Mouse (Mus musculus) erythroblast, adult 5-6 weeks (primary cell): ENCODE results near the gene Rtf2. TPM values are rescaled to one million over a fixed set of nuclear protein-coding genes. Genes with fewer than 3 reads are reported as not detected.

ENCODE experiments used
- ATAC-seq: replicated peaks from 2 replicates; pipeline ENCODE4 v1.8.0; 2016; ENCODE audit warnings: moderate number of reproducible peaks, mild to moderate bottlenecking, moderate TSS enrichment, inconsistent platforms; ENCODE audit not compliant: poor library complexity, low FRiP score, severe bottlenecking
- total RNA-seq, 2 experiments: library from RNA; stranded (forward) in 1 of 2; stranded (reverse) in 1 of 2; fragments of 150-400 nt in 1 of 2; fragments of 200-764, 138-1000 nt in 1 of 2; gene quantifications; 2 replicates each; pipeline versions ENCODE4 v1.2.3 to v1.2.4; 2015 to 2017; ENCODE audit warnings: low replicate concordance in 2 of 2

Gene Rtf2
- total RNA-seq, 2 experiments from 2014 or later = 18.3 to 80.9 TPM

GRCm38 (mm10) chr2:172433746-172434145 lies 6.6 kb upstream of the Rtf2 start:
- no peak for ATAC-seq

GRCm38 (mm10) chr2:172437371-172437952 lies 2.9 kb upstream of the Rtf2 start:
- ATAC-seq = no peak

- peak; percentile 59 for ATAC-seq
These were observed 267 bp downstream of the Rtf2 start for GRCm38 (mm10) chr2:172440640-172441005.

GRCm38 (mm10) chr2:172441176-172441575 lies 820 bp downstream of the Rtf2 start:
- ATAC-seq = peak; percentile 77

DNA sequence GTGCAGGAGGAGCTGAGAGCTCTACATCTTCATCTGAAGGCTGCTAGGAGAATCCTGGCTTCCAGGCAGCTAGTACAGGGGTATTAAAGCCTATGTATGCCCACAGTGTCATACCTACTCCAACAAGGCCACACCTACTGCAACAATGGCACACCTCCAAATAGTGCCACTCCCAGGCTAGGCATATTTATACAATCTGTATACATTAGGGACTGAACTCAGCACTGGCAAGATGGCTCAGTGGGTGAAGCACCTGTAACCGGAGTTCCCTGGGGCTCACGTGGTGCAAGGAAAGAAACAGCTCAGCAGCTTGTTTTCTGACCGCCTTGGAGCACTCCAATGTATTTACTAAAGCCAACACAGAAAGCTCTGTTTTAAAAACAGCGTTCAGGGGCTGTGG lies 5.3 kb downstream of the Rtf2 start:
- ATAC-seq = no peak

DNA sequence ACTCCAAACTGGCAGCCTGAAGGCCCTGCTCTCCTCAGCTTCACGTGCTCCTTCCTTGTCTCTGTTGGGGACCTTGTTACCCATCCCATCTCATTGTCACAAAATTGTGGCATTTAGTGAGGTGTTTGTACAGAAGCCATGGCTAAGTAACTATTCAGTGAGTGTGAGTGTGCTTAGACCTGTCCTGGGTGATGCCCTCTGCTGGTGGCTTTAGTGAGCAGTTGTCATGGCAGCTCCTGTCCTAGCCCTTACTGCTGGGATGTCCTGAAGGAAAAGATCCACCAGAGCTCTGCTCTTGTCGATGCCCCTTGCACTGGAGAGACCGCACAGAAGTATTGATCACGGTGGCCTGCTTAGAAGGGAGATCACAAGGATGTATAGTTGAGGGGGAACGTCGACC lies 7.0 kb downstream of the Rtf2 start:
- ATAC-seq = no peak

DNA sequence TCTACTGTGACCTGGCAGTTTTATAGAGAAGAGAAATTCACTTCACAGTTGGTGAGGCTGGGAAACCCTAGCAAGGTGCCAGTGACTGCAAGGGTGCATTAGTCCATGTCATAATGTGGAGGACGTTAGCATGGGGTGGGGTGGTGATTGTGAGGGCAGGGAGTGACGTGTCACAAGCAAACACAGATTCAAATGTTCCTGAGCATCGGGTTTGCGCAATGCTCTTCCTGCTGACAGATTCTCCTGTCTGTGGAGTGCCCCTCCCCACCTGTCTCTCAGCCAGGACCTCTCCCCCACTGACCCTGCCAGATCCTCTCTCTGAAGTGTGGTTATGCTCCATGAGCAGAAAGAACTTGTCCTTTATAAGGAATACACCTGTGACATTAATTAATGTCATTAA lies 8.0 kb downstream of the Rtf2 start:
- no peak for ATAC-seq

DNA sequence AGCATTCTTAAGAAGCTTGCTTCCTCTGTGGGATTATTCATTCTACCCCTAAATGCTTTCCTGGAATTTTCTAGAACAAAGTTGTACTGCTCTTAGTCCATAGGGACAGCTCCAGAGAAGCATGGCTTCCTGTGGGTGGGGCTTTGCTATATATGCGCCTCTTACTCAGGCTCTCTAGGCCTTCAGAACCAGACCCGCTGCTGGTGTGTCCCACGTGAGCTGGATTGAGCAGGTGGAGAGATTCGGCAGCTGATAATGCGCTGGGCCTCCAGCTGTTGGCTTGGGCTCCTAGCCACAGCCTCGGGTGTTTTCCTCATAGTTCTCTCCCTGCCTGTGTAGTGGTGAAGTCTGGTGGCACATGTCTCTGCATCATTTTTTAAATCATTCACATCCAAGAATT lies 10.3 kb downstream of the Rtf2 start:
- no peak for ATAC-seq

DNA sequence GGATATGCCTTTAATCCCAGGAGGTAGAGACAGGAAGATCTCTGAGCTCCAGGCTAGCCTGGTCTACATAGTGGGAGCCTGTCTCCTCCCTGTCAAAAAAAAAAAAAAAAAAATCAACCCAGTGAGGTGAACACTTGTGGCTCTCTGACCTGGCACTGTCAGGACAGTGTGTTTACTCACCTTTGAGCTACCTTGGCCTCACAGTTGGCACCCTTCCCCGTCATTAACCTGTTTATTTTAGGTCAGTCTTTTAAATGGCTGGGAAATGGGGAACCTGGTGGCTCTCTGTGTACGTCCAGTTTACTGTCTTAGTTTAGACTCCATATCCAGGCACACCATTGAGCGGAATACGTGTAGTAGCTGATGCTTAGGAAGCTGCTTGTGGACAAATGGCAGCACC lies 11.7 kb downstream of the Rtf2 start:
- no peak for ATAC-seq

DNA sequence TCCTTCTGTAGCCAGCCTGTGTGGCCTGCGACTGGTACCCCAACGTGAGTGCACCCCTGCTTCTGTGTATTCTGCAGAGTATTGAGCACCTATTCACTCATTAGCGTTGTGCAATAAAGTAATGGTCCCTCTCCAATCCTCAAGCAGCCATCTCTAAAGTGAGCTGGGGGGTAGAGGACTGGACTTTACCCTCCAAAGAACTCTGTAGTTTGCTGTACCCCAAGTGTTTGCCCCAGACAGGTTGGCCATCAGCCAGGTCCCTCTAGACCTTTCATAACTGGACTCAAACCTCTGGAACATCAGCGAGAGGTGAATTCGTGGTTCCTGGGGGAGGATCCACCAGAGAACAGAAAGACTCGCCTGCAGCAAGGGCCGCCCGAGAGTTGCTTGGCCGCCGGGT lies 12.1 kb downstream of the Rtf2 start:
- ATAC-seq = no peak

DNA sequence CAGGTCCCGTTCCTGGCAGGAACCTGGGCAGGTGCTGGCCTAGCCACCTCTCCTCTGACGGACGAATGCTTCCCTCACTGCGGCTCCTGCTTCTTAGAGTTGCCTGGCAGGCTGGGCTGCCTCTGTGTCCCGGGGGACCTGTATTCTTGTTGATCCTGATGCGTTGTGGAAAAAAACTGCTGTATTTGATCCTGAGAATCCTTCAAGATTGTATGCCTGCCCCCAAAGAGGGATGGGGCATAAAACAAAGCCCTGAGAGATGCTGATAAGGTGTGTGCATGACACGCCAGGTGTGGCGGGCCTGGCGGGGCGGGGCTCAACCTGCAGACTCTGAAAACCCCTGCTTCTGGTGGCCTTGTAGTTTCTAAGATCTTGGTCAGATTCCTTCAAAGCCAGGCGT lies 18.1 kb downstream of the Rtf2 start, which contains the start of gene Gcnt7:
TSS of gene Gcnt7 (minus strand) at position 101 of the 400 bp plus-strand sequence.
- ATAC-seq = no peak

GRCm38 (mm10) chr2:172460647-172461046 lies 20.3 kb downstream of the Rtf2 start:
- no peak for ATAC-seq

DNA sequence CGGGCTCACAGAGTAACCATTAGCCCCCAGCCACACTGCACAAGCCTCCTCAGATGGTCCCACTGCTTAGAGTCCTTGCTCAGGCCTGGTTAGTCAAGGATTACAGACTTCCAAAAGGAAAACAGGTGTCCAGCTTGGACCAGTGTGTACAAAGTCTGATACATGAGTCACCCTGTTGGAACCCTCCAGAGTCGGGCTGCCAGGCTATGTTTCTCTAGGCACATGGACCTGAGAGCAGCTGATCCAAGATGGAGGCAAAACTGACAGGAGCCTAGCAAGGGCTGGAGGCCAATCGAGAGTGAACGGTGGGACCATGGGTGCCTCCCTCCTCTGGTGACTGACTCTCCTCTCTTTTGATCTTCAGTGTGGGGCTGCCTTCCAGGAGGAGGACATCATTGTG lies 22.5 kb downstream of the Rtf2 start:
- ATAC-seq = no peak

- no peak for ATAC-seq
These were observed 26.2 kb downstream of the Rtf2 start for GRCm38 (mm10) chr2:172466427-172467132.

DNA sequence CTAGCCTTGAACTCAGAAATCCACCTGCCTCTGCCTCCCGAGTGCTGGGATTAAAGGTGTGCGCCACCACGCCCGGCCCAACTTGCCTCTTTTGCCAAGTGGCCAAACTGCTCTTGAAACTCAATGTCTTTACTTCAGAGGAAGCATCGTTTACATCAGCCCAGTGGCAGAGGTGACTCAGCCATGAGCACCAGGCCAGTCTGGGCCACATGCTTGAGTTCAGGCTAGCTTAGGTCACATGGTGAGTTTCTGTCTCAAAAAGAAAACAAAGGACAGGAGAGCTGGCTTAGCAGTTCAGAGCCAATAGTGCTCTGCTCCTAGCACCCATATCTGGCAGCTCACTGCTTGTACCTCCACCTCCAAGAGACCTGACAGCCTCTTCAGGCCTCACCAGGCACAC lies 26.9 kb downstream of the Rtf2 start:
- no peak for ATAC-seq

- ATAC-seq = no peak
These were observed 28.0 kb downstream of the Rtf2 start for GRCm38 (mm10) chr2:172468346-172468819.

- no peak for ATAC-seq
These were observed 32.0 kb downstream of the Rtf2 start, which contains the start of gene Fam209 for GRCm38 (mm10) chr2:172472318-172472717. Gene Fam209 (plus strand): TSS chr2:172472520.

DNA sequence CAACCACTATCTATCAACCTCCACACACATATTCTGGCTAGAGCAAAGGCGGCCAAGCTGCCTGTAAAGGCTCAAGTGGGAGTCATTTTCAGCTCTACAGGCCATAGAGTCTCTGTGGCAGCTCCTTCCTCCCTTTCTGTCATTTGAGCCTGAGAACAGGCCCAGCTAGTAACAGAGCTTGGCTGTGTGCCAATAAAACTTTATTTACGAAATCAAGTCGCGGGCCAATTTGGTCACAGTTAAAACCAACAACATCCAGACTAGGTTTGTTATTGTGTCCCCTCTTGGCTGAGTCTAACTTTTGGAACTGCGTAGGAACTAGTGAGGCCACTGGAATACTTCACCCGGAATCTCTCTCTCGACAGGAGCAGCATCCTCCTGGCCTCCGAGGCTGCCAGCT lies 33.2 kb downstream of the Rtf2 start:
- no peak for ATAC-seq

DNA sequence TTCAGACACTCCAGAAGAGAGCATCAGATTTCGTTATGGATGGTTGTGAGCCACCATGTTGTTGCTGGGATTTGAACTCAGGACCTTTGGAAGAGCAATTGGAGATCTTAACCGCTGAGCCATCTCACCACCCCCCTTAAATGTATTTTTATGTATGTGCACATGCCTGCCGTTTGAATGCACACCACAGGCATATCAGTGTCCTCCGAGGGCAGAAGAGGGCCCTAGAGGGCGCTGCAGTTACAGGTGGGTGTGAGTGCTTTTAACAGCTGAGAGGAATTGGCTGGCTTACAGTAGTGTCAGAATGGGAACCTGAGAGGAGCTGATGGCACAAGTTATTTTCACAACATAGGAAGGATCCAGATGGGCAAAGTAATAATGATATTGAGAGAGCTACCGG lies 34.6 kb downstream of the Rtf2 start:
- no peak for ATAC-seq

GRCm38 (mm10) chr2:172476707-172477260 lies 36.4 kb downstream of the Rtf2 start:
- ATAC-seq = no peak

GRCm38 (mm10) chr2:172477350-172477749 lies 37.0 kb downstream of the Rtf2 start:
- no peak for ATAC-seq
